Mouse (Mus musculus): ENCODE measurements around the gene Dclk3.

DNA sequence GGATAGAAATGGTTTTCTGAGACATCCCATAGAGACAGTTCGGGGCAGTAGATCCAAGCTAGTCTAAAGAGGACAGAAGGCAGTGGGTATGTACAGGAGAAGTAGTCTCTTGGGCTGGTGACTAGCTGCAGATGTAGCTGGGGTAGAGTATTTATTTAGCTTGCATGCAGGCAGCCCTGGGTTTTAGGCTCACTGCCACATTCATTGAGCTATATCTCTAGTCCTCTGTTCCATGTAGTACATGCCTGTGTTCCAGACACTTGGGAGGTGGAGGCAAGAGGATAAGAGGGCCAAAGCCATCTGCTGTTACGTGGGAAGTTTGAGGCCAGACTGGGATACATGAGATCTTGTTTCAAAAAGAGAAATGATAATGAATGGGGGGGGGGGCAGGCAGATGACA lies 3.5 kb upstream of the Dclk3 start:
- TF ChIP-seq CTCF (IDR thresholded peaks at IDR 0.05; ENCODE audit: control insufficient read depth, insufficient read depth, low read length) (no peak), POLR2A (IDR thresholded peaks at IDR 0.05; ENCODE audit: borderline replicate concordance, control insufficient read depth, low read depth, low read length) (no peak)
